Mouse (Mus musculus): ENCODE results near the gene Ppm1l.

- TF ChIP-seq EP300 (IDR thresholded peaks at IDR 0.05; ENCODE audit: insufficient read depth, low read depth, low read length) (no peak), CTCF (IDR thresholded peaks at IDR 0.05) (no peak), POLR2A (IDR thresholded peaks at IDR 0.05; ENCODE audit: insufficient read depth, low read depth, low read length) (no peak)
Measured at GRCm38 (mm10) chr3:69348921-69349237, 32.2 kb downstream of the Ppm1l start.

All from heart, adult 2 months (tissue).